Mouse (Mus musculus) layer of hippocampus, postnatal 14 days (tissue): ENCODE data around the gene H2afy. TPM values are rescaled to one million over a fixed set of nuclear protein-coding genes. Genes with fewer than 3 reads are reported as not detected.
A peak's percentile ranks its signal among the peaks of the same experiment; 100 is the strongest.

Experiments
- DNase-seq, 2 experiments: peaks; one replicate each; pipeline ENCODE4 v3.0.0; 2021 to 2022; ENCODE audit warnings: low spot score in 2 of 2, mixed read lengths in 1 of 2
- long read RNA-seq, 2 experiments: library from polyadenylated mRNA; stranded (forward); transcript quantifications; one replicate each; pipeline ENCODE4 v2.0.0; 2021
- total RNA-seq, 2 experiments: library from RNA; stranded (reverse); gene quantifications; 2 replicates each; pipeline ENCODE4 v1.2.3; 2021

Gene H2afy
- 100 to 1,000 TPM; 127 to 133 TPM for total RNA-seq
- long read RNA-seq, experiment 1, transcript H2afy-201 (9 exons, 2,046 nt), result major isoform, 37 of 143 reads
- long read RNA-seq, experiment 1, transcript H2afy-202 (9 exons, 1,933 nt), result minor isoform, 14 of 143 reads
- long read RNA-seq, experiment 1, transcript H2afy-203 (3 exons, 728 nt), result minor isoform, 5 of 143 reads
- long read RNA-seq, experiment 1, partial matches to known transcripts, result 5 of 143 reads
- long read RNA-seq, experiment 1, other reads (novel, unspliced or antisense), result 81 of 143 reads
- long read RNA-seq, experiment 2, transcript H2afy-201 (9 exons, 2,046 nt), result major isoform, 38 of 163 reads
- long read RNA-seq, experiment 2, transcript H2afy-202 (9 exons, 1,933 nt), result minor isoform, 12 of 163 reads
- long read RNA-seq, experiment 2, partial matches to known transcripts, result 5 of 163 reads
- long read RNA-seq, experiment 2, other reads (novel, unspliced or antisense), result 103 of 163 reads

- DNase-seq, result no peak
Measured at GRCm38 (mm10) chr13:56136200-56136599, at the start of gene H2afy. TSS of gene H2afy (minus strand) at chr13:56136361.

- DNase-seq, result no peak
Measured at GRCm38 (mm10) chr13:56183687-56184086, 47.5 kb upstream of the H2afy start.

DNA sequence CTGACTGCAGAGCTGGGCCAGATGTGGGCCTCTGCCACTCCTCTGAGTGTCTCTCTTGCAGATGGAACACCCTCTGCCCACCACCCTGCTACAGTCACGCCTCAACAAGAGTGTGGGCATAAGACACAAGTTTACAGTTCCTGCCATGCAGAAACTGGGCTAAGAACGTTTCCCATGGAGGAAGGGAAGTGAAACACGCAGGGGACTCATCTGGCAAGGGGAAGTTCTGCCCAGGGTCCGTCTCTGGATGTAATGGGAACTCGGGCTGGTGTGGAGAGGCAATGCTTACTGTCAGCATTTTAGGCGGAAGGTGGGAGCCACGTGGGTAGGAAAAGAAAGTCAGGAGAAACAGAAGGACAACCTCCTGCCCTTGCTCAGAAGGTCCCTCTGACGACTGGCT is 45.3 kb upstream of the H2afy start:
- DNase-seq, result peak in 1 of 2 experiments; percentile 22

DNA sequence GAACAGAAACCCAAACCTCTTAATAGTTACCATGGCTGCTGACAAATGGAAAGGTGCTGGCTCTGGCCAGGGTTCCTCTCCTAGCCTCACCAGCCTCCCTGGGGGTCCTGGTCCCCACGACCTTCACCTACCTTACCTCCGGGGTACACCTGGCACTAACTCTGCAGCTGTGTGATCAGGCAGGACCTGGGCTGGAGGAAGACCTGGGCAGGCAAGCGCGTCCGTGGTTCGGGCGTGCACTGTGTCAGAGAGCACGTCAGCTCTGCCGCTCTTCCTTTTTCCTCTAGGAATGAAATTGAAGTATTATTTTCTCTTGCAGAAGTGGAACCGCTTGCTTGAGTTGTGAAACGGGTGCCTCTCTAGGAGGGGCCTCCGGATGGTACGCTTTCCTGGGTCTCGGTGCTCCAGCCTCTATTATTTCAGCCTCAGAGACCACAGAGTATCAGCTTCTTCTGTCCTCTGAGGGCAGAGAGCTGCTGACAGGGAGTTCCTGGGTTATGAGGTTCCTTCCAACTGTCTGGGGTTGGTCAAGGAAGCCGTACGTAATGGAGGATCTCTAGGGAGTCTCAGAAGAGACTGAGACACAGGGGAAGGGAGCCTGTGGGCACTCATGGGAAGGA is 42.4 kb upstream of the H2afy start, which contains the start of gene Tifab:
Gene Tifab (minus strand): TSS at position 470 of the 620 bp plus-strand sequence.
- DNase-seq, result no peak

DNA sequence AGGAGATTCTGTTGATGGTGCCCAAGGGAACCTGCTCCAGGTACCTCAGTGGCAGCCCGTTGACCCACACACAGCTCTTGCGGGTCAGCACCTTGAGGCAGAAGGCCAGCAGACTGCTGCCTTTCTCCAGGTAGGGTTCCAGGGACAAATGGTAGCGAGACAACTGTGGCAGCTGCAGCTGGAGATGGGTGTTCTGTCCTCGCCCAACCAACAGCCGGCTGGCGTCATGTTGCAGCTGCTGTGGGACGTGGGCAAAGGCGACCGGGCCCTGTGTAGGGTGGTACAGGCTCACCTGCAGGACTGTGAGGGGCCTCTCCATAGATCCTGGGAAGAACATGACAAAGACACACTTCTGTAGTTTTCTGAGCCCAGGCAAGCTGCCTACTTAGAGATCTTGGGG is 40.1 kb upstream of the H2afy start:
- DNase-seq, result no peak

- no peak for DNase-seq
Measured at GRCm38 (mm10) chr13:56175848-56176247, 39.7 kb upstream of the H2afy start.

GRCm38 (mm10) chr13:56172901-56173545 is 36.9 kb upstream of the H2afy start:
- no peak for DNase-seq

DNA sequence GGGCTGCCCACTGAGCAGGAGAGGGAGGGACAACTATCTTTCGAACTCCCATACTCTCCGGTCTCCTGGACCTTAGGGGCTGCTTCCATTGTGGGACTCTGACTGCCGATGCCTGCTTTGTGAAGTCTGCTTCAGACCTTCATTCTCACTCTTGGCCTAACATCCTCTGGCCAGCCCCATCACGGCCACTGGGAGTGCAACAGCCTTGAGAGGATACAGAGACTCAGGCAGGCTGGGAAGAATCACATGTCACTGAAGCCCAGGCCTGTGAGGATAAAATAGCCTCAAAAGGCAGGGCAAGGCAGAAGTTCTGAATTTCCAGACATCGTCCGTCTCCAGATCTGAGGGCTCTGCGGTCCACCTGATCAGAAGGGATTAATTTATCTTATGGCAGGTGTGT is 35.9 kb upstream of the H2afy start:
- DNase-seq, result no peak

DNA sequence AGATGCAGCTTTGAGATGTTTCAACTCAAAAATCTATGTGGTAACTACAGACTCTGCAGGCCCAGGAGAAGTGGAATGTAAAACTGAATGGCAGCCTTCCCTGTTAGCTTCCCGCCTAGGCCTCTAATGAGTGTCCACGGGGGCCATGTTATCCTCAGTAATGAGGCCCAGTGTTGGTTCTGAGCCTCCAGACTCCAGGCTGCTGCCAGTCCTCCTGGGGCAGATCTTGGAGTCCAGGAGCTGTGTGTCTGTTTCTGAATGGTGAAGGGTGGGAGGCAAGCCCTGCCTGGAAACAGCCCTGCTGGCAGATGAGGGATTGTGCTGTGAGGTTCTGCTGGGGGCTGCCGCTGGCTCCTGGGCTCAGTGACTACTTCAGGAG is 32.2 kb upstream of the H2afy start:
- no peak for DNase-seq

DNA sequence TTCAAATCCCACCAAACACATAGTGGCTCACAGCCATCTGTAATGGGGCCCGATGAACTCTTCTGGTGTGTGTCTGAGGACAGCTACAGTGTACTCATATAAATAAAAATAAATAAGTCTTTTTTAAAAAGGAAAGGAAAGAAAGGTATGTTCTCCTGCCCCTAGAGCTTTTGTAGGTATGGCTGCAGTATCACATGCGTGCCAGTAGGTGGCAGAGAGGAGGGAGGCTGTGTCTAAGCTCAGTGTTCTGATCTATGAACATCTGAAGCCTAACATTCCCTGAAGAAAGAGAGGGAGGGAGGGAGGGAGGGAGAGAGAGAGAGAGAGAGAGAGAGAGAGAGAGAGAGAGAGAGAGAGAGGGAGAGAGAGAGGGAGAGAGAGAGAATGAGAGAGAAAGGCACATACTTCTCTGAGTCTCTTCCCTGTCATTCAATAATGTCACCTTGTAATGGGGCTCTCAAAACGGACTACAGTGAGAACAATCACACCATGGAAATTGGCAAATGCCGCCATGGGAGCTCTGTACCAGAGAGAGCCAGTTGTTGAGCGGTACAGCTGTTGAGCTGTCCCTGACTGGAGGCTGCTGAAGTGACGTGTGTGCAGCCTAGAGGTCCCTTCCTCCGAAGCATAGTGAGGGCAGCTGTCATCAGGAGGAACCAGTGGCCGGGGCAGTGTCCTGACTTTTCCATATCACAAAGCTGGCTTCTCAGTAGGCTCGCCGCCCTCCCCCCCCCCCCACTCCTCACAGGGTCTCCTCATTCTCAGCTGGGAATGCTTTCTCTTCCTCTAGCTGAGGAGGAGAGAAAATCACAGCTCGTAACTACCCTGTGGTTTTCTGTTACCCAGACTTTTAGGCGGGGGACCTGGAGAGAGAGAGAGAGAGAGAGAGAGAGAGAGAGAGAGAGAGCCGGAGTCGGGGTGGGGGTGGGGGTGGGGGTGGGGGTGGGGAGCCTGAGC is 31.6 kb upstream of the H2afy start:
- DNase-seq, result no peak

GRCm38 (mm10) chr13:56165561-56165960 is 29.4 kb upstream of the H2afy start:
- no peak for DNase-seq

- no peak for DNase-seq
Measured at GRCm38 (mm10) chr13:56164372-56164771, 28.2 kb upstream of the H2afy start.

GRCm38 (mm10) chr13:56163751-56164150 is 27.6 kb upstream of the H2afy start:
- no peak for DNase-seq

GRCm38 (mm10) chr13:56162859-56163258 is 26.7 kb upstream of the H2afy start:
- DNase-seq, result no peak

DNA sequence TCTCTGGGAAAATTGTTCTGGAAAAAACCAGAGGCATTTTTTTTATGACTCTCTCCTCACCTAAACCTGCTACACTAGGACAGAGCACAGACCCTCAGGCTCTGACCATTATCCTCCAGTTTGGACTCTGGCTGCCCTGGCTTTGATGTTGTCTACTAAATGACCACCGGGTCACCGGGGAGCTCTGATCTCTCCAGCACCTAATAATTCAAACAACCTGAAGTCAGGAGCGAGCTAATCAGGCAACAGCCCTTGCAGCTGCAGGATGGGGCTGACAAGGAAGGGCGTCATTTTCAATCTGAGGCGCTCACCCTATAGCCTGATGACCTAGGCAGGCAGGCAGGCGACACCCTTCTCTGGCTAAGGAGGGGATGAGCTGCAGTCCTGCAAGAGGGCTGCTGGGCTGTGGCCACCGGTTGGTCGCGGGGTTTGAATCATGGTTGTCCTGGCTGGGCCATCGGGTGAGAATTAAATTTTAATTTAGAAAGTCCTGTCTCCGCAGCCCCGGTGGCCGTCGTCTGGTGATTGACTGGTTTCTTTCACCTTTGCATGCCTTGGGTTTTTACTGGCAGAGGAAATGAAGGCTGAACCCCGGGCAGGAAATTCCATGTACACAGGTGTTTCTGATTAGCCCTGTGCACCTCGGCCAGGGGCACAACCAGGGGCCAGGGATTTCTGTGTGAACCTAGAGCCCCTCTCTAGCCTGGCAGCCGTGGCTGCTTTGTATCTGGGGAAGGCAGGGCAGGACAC is 23.6 kb upstream of the H2afy start:
- no peak for DNase-seq

GRCm38 (mm10) chr13:56159016-56159601 is 22.9 kb upstream of the H2afy start:
- no peak for DNase-seq

DNA sequence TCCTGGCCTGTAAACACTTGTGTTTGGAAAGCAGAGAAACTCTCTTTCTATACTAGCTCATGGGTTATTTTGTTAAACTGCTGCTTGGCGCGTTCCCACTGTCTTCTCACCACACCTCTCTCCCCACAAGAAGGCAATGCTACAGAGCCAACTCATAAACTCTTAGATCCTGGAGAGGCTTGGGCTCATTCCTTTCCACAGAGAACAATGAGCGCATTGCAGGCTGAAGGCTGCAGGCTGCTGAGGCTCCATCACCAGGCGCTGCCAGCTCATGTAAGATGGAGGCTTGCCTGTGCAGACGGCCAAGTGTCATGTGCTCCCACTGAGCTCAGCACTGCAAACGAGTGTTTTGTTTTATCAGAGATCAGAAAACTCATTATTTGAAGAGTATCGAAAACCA is 19.5 kb upstream of the H2afy start:
- no peak for DNase-seq

- no peak for DNase-seq
Measured at GRCm38 (mm10) chr13:56155048-56155447, 18.9 kb upstream of the H2afy start.

DNA sequence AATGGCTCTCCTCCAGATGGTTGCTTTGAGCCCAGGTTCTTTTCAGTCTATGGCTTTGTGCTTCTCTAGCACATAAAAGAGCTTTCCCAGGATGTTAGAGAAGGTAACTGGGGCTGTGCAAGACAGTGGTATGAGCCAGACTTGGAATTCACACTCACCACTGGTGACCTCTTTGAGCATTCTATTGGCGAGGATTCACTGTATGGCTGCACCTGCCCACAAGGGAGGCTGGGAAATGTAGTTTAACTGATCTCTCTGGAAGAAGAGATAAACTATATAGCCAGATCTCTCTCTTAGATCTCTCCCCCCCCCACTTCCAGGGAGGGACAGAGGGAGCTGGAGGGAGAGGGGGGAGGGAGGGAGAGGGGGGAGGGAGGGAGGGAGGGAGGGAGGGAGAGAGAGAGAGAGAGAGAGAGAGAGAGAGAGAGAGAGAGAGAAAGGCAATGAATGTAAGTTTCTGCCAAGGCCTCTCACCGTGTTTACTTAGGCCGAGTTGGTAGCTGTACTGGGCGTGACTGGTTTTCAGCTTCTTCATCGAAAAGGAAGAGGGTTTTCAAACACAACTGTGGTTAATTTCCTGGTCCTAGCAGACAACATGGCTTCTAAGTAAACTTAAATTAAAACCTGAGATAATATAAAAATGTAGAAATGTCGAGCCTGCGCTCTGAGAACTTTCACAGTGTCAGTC is 16.8 kb upstream of the H2afy start:
- DNase-seq, result no peak
